Mouse (Mus musculus): ENCODE results near the gene Tas2r123.

Gene Tas2r123

DNA sequence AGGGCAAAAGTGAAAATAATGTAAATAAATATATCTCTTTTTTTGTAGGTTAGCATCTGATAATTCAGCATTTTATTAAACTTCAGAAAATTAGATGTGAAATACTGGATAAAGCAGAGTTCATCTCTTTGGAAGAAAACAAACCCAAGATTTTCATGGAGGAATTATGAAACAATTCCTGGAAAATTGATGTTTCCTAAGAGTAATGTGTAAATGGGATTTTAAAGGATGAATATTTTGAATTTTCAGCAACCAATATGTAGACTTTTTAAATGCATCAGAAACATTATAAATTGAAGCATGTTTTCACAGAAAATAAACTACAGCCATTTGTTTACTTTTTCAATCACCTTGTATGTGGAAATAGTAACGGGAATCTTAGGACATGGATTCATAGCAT is at the start of gene Tas2r123:
Gene Tas2r123, plus strand, starts transcription at position 301 of the 400 bp plus-strand sequence.
- DNase-seq (ENCODE audit: extremely low read depth, insufficient read length, low spot score): no peak

DNA sequence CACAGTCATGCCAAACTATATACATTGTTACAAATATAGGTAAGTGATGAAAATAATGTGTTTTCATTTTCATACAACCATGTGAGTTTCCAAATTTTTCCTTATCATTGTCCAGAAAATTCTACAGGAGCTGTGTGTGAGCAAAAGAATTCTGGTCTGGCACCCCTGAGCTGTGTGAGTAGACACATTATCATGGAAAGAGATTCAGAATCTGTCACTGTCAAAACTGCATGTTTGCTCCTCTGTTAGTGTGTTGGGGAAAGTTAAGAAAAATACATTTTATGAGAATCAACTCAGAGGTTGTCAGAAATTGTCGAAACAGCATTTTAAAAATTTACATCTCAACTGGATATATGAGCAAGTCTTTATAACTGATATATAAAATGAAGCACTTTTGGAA is 44.4 kb upstream of the Tas2r123 start, which contains the start of gene Tas2r117:
Gene Tas2r117, plus strand, starts transcription at position 301 of the 400 bp plus-strand sequence.
- DNase-seq (ENCODE audit: extremely low read depth, insufficient read length, low spot score): no peak

GRCm38 (mm10) chr6:132855138-132855537 is 8.2 kb downstream of the Tas2r123 start, which contains the start of gene Tas2r116:
Gene Tas2r116 (plus strand): TSS chr6:132855438.
- DNase-seq (ENCODE audit: extremely low read depth, insufficient read length, low spot score): no peak

DNA sequence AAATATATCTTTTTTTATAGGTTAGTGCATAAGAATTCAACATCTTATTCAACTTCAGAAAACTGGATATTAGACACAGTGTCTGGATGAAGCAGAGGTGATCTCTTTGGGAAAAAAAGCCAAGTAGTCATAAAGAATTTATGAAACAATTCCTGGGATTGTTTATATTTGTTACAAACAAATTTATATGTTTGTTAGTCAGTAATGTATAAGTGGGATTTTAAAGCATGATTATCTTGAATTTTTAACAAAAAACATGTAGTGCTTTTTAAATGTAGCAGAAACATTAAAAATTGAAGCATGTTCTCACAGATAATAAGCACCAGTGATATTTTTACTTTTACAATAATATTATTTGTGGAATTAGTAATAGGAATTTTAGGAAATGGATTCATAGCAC is 20.8 kb downstream of the Tas2r123 start, which contains the start of gene Tas2r110:
Gene Tas2r110, plus strand, starts transcription at position 301 of the 400 bp plus-strand sequence.
- no peak for DNase-seq (ENCODE audit: extremely low read depth, insufficient read length, low spot score)

GRCm38 (mm10) chr6:132892711-132893110 is 45.8 kb downstream of the Tas2r123 start, which contains the start of gene Tas2r113:
Gene Tas2r113 (plus strand): TSS chr6:132893011.
- DNase-seq (ENCODE audit: extremely low read depth, insufficient read length, low spot score): no peak
